Mouse (Mus musculus): ENCODE data around the gene Zfp318.

- TF ChIP-seq POLR2A (IDR thresholded peaks at IDR 0.05; ENCODE audit: insufficient read depth, low read depth, low read length) (no peak), CTCF (IDR thresholded peaks at IDR 0.05) (no peak)
Measured at GRCm38 (mm10) chr17:46461347-46461746, 77.8 kb downstream of the Zfp318 start.

All from heart, adult 2 months (tissue).